Mouse (Mus musculus) adrenal gland, adult 8-10 months (tissue): ENCODE data around the gene Zfand5. TPM values are rescaled to one million over a fixed set of nuclear protein-coding genes. Genes with fewer than 3 reads are reported as not detected.
"Not testable (repeated sequence)": the region's sequence is repeated elsewhere in the genome, so short reads cannot be mapped to it uniquely, and the experiment has no call there.

Source experiments
- DNase-seq: peaks from one replicate; pipeline ENCODE4 v3.0.0; 2022
- total RNA-seq, 4 experiments: library from RNA; stranded (reverse); gene quantifications; 2 replicates each; pipeline ENCODE4 v1.2.4; 2022

Zfand5 gene
- 100 to 1,000 TPM; 154 to 233 (median 183) TPM for total RNA-seq

- peak; percentile 97 for DNase-seq
Observed at GRCm38 (mm10) chr19:21271741-21272654, at the start of gene Zfand5. Zfand5 (plus strand) TSS chr19:21272278.

- DNase-seq = peak; percentile 76
Observed at GRCm38 (mm10) chr19:21227131-21227530, 44.9 kb upstream of the Zfand5 start.

GRCm38 (mm10) chr19:21227754-21228153 is 44.3 kb upstream of the Zfand5 start:
- DNase-seq = no peak

- DNase-seq = not testable (repeated sequence)
Observed at GRCm38 (mm10) chr19:21248730-21249129, 23.3 kb upstream of the Zfand5 start.

GRCm38 (mm10) chr19:21253846-21254245 is 18.2 kb upstream of the Zfand5 start:
- DNase-seq = no peak

GRCm38 (mm10) chr19:21255920-21256319 is 16.2 kb upstream of the Zfand5 start:
- no peak for DNase-seq

- DNase-seq = no peak
Observed at GRCm38 (mm10) chr19:21259453-21259852, 12.6 kb upstream of the Zfand5 start.

GRCm38 (mm10) chr19:21260280-21260679 is 11.8 kb upstream of the Zfand5 start:
- no peak for DNase-seq

- peak; percentile 35 for DNase-seq
Observed at GRCm38 (mm10) chr19:21271186-21271585, 892 bp upstream of the Zfand5 start.

- peak; percentile 50 for DNase-seq
Observed at GRCm38 (mm10) chr19:21272655-21273284, 692 bp downstream of the Zfand5 start.

- no peak for DNase-seq
Observed at GRCm38 (mm10) chr19:21273440-21273839, 1.4 kb downstream of the Zfand5 start.

GRCm38 (mm10) chr19:21274181-21274591 is 2.1 kb downstream of the Zfand5 start:
- DNase-seq = peak; percentile 61

- DNase-seq = no peak
Observed at GRCm38 (mm10) chr19:21274714-21275113, 2.6 kb downstream of the Zfand5 start.

- DNase-seq = no peak
Observed at GRCm38 (mm10) chr19:21276317-21276716, 4.2 kb downstream of the Zfand5 start.

GRCm38 (mm10) chr19:21286421-21287097 is 14.5 kb downstream of the Zfand5 start:
- DNase-seq = no peak

GRCm38 (mm10) chr19:21297411-21297810 is 25.3 kb downstream of the Zfand5 start:
- no peak for DNase-seq

GRCm38 (mm10) chr19:21301787-21302186 is 29.7 kb downstream of the Zfand5 start:
- DNase-seq = no peak

- no peak for DNase-seq
Observed at GRCm38 (mm10) chr19:21307755-21308154, 35.7 kb downstream of the Zfand5 start.

- DNase-seq = not testable (repeated sequence)
Observed at GRCm38 (mm10) chr19:21310364-21310763, 38.3 kb downstream of the Zfand5 start.

GRCm38 (mm10) chr19:21315701-21316100 is 43.6 kb downstream of the Zfand5 start:
- DNase-seq = no peak

- DNase-seq = no peak
Observed at GRCm38 (mm10) chr19:21319618-21320017, 47.5 kb downstream of the Zfand5 start.

GRCm38 (mm10) chr19:21325333-21325732 is 53.3 kb downstream of the Zfand5 start:
- no peak for DNase-seq

GRCm38 (mm10) chr19:21328951-21329350 is 56.9 kb downstream of the Zfand5 start:
- DNase-seq = no peak
